Mouse (Mus musculus) lung, embryonic 15.5 days (tissue): Measurements from ENCODE around the gene Nol3. TPM values are rescaled to one million over a fixed set of nuclear protein-coding genes. Genes with fewer than 3 reads are reported as not detected.

ENCODE experiments used
- ATAC-seq: fragments of 200-750 bp; cut with Nextera tagmentation; 2 replicates; pipeline ENCODE4 v1.8.0; 2017; ENCODE audit warnings: moderate number of reproducible peaks, borderline replicate concordance; ENCODE audit not compliant: low FRiP score, low TSS enrichment; ENCODE audit errors: extremely low read depth
- H3K27ac ChIP-seq: fragments of 300-500 bp; sonication (generic); 2 replicates; pipeline ENCODE4 v1.5.1; 2015; ENCODE audit warnings: moderate library complexity, mild to moderate bottlenecking, inconsistent platforms
- H3K27me3 ChIP-seq: fragments of 300-500 bp; sonication (generic); 2 replicates; pipeline ENCODE4 v1.6.1; 2015; ENCODE audit warnings: inconsistent platforms
- H3K36me3 ChIP-seq: fragments of 300-500 bp; sonication (generic); 2 replicates; pipeline ENCODE4 v1.6.1; 2015; ENCODE audit warnings: inconsistent platforms
- H3K4me1 ChIP-seq: fragments of 300-500 bp; sonication (generic); 2 replicates; pipeline ENCODE4 v1.6.1; 2015; ENCODE audit warnings: inconsistent platforms
- H3K4me2 ChIP-seq: fragments of 300-500 bp; sonication (generic); 2 replicates; pipeline ENCODE4 v1.6.1; 2015; ENCODE audit warnings: inconsistent platforms, mild to moderate bottlenecking, moderate library complexity
- H3K4me3 ChIP-seq: fragments of 300-500 bp; sonication (generic); 2 replicates; pipeline ENCODE4 v1.5.1; 2015; ENCODE audit warnings: mild to moderate bottlenecking, inconsistent platforms
- H3K9ac ChIP-seq: fragments of 300-500 bp; sonication (generic); 2 replicates; pipeline ENCODE4 v1.6.1; 2015; ENCODE audit warnings: inconsistent platforms
- H3K9me3 ChIP-seq: fragments of 300-500 bp; sonication (generic); 2 replicates; pipeline ENCODE4 v1.6.1; 2016; ENCODE audit warnings: inconsistent platforms
- WGBS: fragments of 180-500 bp; shearing (Covaris S2); methylation state at CpG from one replicate; pipeline ENCODE4 v1.1.7; 2015; 5-methylcytosine and 5-hydroxymethylcytosine counted together
- polyA plus RNA-seq: library from polyadenylated mRNA; unstranded; fragments of >200 nt; fragmentation: Nextera tagmentation; extraction: Ambion mirVana; gene quantifications from 2 replicates; pipeline ENCODE4 v1.2.1, GENCODE M21; 2015

Gene Nol3
- polyA plus RNA-seq, 1 experiment from 2014 or later: 1.7 TPM

DNA sequence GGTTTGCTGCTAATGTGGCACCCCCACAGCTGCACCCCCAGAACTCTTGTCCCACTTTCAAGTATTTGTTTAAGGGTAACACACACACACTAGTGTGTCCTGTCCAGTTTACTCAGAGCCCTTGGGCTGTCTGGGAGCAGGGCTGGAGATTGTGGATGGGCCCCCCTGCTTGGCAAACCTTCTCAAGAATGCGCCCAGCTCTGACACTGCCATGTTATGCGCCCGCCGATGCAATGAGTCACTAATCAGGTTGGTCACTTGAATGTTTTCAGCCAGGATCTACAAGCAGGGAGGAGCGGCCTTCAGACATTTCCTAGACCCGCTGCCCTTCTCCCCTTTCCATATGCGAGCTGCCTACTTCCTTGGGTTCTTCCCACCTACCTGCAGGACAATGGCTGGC, 16.5 kb downstream of the Nol3 start:
- Histone ChIP-seq H3K4me1 (peaks cover 44% of the 10 kb centered on the region), H3K27me3 (peaks cover 12% of the 10 kb centered on the region), H3K36me3 (no peaks in the 10 kb centered on the region), H3K9me3 (no peaks in the 10 kb centered on the region), H3K27ac (no peak overlapping the region), H3K4me3 (no peak overlapping the region), H3K4me2 (no peak overlapping the region), H3K9ac (no peak overlapping the region)
- no peak for ATAC-seq
- WGBS: 67% methylated on average over 7 of the region's 7 CpGs

DNA sequence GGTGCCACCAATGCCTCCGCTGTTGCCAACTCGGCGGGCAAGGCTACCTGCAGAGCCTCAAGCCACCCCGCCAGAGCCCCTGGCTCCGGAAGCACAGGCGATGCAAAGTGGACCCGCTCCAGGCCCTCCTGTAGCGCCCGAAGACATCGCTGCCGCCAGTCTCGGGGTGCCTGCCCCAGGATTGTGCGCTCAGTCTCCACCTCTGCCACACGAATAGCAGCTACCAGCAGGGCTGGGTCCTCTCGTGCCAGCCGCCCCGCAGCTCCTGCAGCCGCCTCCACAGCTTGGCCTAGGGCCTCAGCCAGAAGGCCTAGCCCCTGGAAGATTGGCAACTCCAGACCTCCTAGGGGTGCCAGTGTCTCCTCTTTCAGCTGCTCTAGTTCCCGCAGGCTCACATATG, 17.5 kb downstream of the Nol3 start:
- H3K9me3 ChIP-seq: no peaks in the 10 kb centered on the region
- H3K4me2 ChIP-seq: peak overlapping the region; percentile 22; the same call in 1 of the 2 replicates
- H3K27me3 ChIP-seq: peaks cover 12% of the 10 kb centered on the region
- H3K4me3 ChIP-seq: no peak overlapping the region
- no peak overlapping the region for H3K9ac ChIP-seq
- no peak for ATAC-seq
- peaks cover 41% of the 10 kb centered on the region for H3K4me1 ChIP-seq
- no peak overlapping the region for H3K27ac ChIP-seq
- H3K36me3 ChIP-seq: no peaks in the 10 kb centered on the region
- WGBS: 71% methylated on average over 19 of the region's 19 CpGs

DNA sequence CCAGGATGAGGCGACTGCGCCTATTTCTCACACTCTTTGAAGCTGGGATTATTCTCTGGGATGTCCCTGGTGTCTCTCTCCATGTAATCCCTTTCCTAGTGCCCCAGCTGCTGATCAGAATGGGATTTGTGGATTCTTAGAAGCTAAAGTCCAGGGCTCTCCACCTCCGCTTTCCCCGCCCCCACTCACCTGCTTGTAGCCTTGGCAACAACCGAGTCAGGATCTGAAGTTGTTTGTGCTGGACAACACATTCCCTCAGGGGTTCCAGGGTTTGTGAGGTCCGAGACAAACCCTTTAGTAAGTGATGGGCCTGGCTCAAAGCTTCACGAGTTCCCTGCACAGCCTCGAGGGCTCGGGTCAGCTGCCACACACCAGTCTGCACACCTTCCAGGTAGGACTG, 18.8 kb downstream of the Nol3 start:
- Histone ChIP-seq H3K27ac (0 out of 2 replicates have a peak overlapping the region, but pooled peaks have one; percentile 80), H3K9ac (0 out of 2 replicates have a peak overlapping the region, but pooled peaks have one; percentile 8), H3K9me3 (no peaks in the 10 kb centered on the region), H3K36me3 (peaks cover 4% of the 10 kb centered on the region), H3K4me2 (peak overlapping the region; percentile 46), H3K27me3 (peaks cover 11% of the 10 kb centered on the region), H3K4me3 (peak overlapping the region; percentile 34), H3K4me1 (peaks cover 42% of the 10 kb centered on the region)
- WGBS: 52% methylated on average over 9 of the region's 9 CpGs
- ATAC-seq: no peak

DNA sequence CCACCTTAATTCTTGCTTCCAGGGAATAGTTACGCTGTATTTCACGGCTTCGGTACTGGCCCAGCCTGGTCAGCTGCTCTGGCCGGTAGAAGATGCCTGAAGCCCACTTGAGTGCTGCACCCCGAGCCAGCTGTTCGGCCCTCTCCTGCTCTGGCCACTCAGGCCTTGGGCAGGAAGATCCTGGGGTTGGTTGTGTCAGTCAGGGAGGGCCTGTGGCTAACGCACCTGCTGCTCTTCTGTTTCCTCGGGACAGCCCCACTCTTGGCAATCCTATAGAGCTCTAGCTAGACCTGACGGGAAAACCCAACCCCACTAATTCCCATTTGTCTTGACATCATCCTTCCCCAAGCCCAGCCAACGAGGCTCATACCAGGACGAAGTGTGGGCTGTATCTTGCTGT, 19.3 kb downstream of the Nol3 start:
- H3K36me3 ChIP-seq: peaks cover 9% of the 10 kb centered on the region
- peak overlapping the region; percentile 46 for H3K4me2 ChIP-seq
- ATAC-seq: no peak
- WGBS: 53% methylated on average over 11 of the region's 11 CpGs
- no peaks in the 10 kb centered on the region for H3K9me3 ChIP-seq
- peaks cover 6% of the 10 kb centered on the region for H3K27me3 ChIP-seq
- 0 out of 2 replicates have a peak overlapping the region, but pooled peaks have one; percentile 8 for H3K9ac ChIP-seq
- peak overlapping the region; percentile 80 for H3K27ac ChIP-seq
- H3K4me3 ChIP-seq: peak overlapping the region; percentile 34
- H3K4me1 ChIP-seq: peaks cover 40% of the 10 kb centered on the region

DNA sequence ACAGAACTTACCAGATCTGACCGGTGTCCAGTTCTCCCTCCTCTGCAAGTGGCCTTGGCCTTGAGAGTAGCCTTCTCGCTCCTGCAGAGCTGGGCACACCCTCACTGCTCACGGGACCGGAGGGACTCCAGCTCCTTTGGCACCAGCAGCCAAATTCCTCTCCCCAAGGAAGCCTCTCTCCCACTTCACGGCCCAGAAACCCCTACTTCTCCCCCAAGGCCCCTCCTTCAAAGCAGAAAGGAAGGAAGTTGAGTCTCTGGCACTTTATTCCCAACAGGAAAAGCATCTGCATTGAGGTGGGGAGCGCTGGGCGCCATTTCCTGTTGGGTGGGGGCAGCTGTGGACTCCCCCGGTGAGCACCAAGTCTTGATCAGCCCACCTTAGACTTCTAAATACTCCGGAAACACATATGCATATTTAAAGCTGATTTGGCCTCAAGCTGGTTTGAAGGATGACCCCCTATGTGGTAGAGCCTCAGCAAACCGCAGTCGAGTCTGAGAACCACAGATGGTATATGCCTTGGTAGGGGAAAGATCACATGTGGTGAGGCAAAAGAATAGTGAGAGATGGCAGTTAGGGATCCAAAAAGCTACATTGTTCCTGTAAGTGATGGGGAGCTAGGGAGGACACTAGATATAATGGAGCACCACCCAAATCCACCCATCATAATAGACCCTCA, 20.1 kb downstream of the Nol3 start, which contains the start of gene Exoc3l:
Exoc3l (minus strand) TSS at position 207 of the 679 bp plus-strand sequence.
- Histone ChIP-seq H3K4me1 (peaks cover 33% of the 10 kb centered on the region), H3K9me3 (no peaks in the 10 kb centered on the region), H3K36me3 (peaks cover 17% of the 10 kb centered on the region), H3K4me2 (peak within 1 kb of the TSS; percentile 91), H3K27me3 (no peaks in the 10 kb centered on the region), H3K4me3 (peak within 1 kb of the TSS; percentile 98), H3K9ac (peak within 1 kb of the TSS; percentile 94), H3K27ac (peak within 1 kb of the TSS; percentile 80)
- ATAC-seq: no peak
- WGBS: 44% methylated on average over 11 of the region's 11 CpGs

DNA sequence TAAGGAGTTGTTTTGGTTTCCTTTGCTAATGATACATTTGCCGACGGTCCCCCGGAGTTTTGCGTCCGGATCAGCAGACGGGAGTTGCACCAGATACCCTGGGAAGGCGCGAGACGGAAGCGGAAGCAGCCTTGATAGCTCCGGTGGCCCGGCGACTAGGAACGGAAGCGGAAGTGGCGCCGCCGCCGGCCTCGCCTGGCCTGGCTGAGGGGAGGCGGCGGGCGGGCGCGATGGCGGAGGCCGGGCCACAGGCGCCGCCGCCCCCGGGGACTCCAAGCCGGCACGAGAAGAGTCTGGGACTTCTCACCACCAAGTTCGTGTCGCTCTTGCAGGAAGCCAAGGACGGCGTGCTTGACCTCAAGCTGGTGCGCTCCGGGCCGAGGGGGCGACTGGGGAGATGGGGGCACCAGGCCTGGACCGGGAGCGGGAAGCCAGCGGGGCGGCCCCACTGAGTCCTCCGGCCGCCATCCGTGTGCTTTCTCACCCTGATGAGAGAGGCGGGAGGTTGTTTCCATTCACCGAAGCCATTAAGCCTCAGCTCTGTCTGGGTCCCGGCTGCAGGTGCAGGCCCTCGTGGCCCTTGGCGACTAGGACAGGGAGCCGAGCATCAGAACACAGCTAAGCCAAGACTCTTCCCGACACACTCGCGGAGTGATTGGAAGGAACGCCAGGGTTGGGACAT, 21.7 kb downstream of the Nol3 start, which contains the start of gene E2f4:
E2f4 (plus strand) TSS at position 153 of the 682 bp plus-strand sequence.
- no peaks in the 10 kb centered on the region for H3K9me3 ChIP-seq
- WGBS: under 1% methylated on average over 58 of the region's 58 CpGs
- peak; percentile 83 for ATAC-seq
- no peaks in the 10 kb centered on the region for H3K27me3 ChIP-seq
- peaks cover 31% of the 10 kb centered on the region for H3K36me3 ChIP-seq
- peaks cover 33% of the 10 kb centered on the region for H3K4me1 ChIP-seq
- H3K4me2 ChIP-seq: peak within 1 kb of the TSS; percentile 91
- H3K27ac ChIP-seq: peak within 1 kb of the TSS; percentile 80
- H3K9ac ChIP-seq: peak within 1 kb of the TSS; percentile 94
- peak within 1 kb of the TSS; percentile 98 for H3K4me3 ChIP-seq

DNA sequence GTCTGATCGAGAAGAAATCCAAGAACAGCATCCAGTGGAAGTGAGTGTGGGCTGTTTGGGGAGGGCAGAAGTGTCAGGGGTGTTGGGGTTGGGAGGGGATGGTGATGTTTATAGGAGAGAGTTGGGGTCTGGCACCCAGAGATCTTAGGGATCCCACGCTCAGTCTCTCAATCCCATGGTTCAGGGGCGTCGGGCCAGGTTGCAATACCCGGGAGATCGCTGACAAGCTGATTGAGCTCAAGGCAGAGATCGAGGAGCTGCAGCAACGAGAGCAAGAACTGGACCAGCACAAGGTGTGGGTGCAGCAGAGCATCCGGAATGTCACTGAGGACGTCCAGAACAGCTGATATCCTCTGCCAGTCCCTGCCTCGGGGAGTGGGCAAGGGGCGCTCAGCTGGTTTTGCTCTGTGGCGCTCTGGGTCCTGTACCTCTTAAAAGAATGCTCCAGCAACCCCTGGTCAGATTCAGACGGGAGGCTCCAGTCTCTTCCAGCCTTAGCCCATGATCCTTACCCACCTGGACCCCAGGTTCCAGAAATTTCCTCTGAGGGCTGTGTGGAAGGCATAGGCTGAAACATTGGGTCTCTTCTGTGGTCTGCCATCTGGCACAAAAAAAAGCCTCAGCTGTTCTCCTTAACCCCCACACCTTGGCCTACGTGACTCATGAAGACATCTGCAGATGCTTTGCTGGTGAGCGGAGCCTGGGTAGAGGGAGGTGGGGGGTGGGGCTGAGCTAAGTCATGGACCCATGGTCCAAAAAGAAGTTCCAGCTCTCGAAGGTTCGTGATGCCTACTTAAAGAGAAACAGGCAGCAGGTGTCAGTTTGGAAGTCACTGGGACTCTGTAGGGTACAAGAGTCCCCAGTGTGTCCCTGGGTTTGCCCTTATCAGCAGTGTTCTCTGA, 22.7 kb downstream of the Nol3 start:
- WGBS: 47% methylated on average over 18 of the region's 18 CpGs
- H3K4me2 ChIP-seq: peak overlapping the region; percentile 91
- H3K27me3 ChIP-seq: no peaks in the 10 kb centered on the region
- ATAC-seq: no peak
- H3K4me1 ChIP-seq: peaks cover 33% of the 10 kb centered on the region
- H3K36me3 ChIP-seq: peaks cover 36% of the 10 kb centered on the region
- H3K4me3 ChIP-seq: peak overlapping the region; percentile 98
- H3K9me3 ChIP-seq: no peaks in the 10 kb centered on the region
- H3K9ac ChIP-seq: peak overlapping the region; percentile 94
- H3K27ac ChIP-seq: 0 out of 2 replicates have a peak overlapping the region, but pooled peaks have one; percentile 65

DNA sequence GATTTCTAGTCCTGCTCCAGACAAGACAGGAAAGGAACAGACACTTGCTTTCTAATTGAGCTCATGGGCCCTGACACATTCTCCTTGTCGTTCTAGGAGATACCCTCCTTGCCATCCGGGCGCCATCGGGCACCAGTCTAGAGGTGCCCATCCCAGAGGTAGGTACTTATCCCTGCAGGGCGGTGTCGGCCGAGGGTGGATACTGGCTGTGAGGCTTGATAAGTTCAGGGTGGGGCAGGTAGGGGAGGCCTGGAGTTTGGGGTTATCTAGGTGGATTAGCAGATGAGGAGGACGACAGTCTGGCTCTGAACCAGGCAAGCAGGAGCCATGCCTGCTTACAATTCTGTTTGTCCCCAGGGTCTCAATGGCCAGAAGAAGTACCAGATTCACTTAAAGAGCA, 24.0 kb downstream of the Nol3 start:
- Histone ChIP-seq H3K4me1 (peaks cover 43% of the 10 kb centered on the region), H3K27ac (no peak overlapping the region), H3K9me3 (no peaks in the 10 kb centered on the region), H3K9ac (no peak overlapping the region), H3K36me3 (peaks cover 43% of the 10 kb centered on the region), H3K4me3 (no peak overlapping the region), H3K27me3 (no peaks in the 10 kb centered on the region), H3K4me2 (no peak overlapping the region)
- ATAC-seq: no peak
- WGBS: 88% methylated on average over 8 of the region's 8 CpGs

DNA sequence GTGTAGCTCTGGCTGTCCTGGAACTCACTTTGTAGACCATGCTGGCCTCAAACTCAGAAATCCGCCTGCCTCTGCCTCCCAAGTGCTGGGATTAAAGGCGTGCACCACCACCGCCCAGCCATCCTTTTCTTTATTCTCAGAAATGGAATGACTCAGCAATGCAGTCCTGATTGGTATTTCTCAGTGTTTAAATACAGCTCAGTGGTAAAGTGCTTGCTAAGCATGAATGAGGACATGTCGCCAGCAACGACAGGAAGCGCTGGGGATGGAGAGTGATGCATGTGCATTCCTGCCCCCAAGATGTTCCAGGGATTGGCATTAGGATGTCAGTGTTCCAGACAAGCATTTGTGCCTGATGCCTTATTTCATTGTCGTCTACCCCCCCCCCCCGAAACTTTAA, 27.5 kb downstream of the Nol3 start:
- Histone ChIP-seq H3K27ac (no peak overlapping the region), H3K4me3 (no peak overlapping the region), H3K9ac (no peak overlapping the region), H3K27me3 (no peaks in the 10 kb centered on the region), H3K36me3 (peaks cover 56% of the 10 kb centered on the region), H3K4me2 (no peak overlapping the region), H3K9me3 (no peaks in the 10 kb centered on the region), H3K4me1 (peaks cover 42% of the 10 kb centered on the region)
- no peak for ATAC-seq
- 74% methylated on average over 8 of the region's 8 CpGs for WGBS

DNA sequence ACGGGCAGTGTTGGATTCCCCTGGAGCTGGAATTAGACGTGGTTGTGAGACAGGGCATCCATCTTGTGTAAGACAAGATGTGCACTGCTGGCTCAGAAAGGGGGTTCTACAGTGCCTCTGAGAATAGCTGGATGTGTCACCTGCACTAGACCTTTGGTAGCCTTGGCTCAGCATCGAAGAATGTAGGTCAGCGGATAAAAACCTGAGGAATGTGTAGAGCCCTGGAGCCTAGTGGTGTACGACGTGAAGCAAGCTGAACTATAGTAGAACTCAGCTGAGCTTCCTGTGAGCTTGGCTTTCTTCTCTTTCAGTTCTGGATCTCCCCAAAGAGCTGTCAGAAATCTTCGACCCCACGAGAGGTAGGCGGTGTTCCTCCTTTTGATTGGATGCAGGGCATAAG, 27.9 kb downstream of the Nol3 start:
- H3K36me3 ChIP-seq: peaks cover 61% of the 10 kb centered on the region
- H3K4me1 ChIP-seq: peaks cover 37% of the 10 kb centered on the region
- WGBS: 65% methylated on average over 9 of the region's 9 CpGs
- no peaks in the 10 kb centered on the region for H3K27me3 ChIP-seq
- no peak for ATAC-seq
- no peak overlapping the region for H3K9ac ChIP-seq
- H3K27ac ChIP-seq: peak overlapping the region; percentile 47; the same call in 1 of the 2 replicates
- H3K9me3 ChIP-seq: no peaks in the 10 kb centered on the region
- no peak overlapping the region for H3K4me3 ChIP-seq
- H3K4me2 ChIP-seq: no peak overlapping the region
